Mouse (Mus musculus) urinary bladder, adult 18-20 months (tissue): ENCODE measurements around the gene Gm20662.
A peak's percentile ranks its signal among the peaks of the same experiment; 100 is the strongest.
"Not testable (repeated sequence)": the region's sequence is repeated elsewhere in the genome, so short reads cannot be mapped to it uniquely, and the experiment has no call there.

Experiments used
- DNase-seq, 2 experiments: peaks; one replicate each; pipeline ENCODE4 v3.0.0; 2022; ENCODE audit warnings: low spot score in 2 of 2, mixed read lengths in 2 of 2

Gene Gm20662

DNA sequence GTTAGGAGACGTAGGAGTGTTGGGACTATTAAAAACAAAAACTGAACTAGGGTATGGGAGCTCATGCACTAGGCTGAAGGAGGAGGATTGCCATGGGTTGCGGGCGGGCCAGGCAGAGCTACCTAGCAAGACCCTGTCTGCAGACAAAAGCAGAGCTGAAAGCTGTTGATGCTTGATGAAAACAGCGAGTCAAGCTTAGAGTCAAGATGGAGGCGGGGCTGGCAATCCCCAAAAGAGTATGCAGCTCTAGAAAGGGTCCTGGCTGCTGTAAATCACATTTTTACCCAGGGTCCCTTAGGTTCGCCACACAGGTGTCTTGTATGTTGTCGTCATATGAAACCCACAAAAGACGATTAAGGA, 7.4 kb downstream of the Gm20662 start:
- peak in 1 of 2 experiments; percentile 19 for DNase-seq

DNA sequence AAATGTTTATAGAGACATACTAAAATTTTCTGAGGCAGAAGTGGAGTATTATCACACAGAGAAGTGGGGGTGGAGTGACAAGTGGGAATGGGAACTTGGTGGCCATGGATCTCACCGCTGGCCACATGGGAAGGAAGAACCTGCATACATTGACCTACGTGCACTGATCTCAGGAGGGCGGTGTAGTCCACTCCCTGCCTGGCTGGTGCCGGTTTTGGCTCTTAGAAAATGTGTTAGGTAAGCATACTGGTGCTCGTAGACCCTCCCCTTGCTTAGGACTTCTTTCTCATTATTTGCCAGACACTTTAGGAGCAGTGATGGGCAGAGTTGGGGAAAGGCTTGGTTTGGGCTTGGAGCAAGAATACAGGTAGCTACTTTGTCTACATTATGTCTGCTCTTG, 11.9 kb downstream of the Gm20662 start:
- DNase-seq = no peak

DNA sequence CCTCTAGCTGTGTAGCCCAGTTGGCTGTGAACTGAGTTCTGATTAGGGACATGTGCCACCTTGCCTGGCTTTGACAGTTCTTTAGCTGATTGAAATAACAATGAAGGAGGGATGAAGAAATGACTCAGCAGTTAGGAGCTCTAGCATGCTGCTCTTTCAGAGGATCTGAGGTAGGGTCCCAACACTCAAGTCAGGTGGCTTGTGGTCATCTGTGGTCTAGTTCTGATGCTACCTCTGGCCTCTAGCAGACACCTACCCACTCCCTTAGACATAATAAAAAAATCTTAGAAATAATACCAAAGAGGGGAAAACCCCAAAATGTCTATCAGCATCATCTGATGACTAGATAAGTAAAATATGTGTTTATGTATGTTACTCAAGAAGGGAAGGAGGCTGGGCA, 14.2 kb downstream of the Gm20662 start:
- no peak for DNase-seq

DNA sequence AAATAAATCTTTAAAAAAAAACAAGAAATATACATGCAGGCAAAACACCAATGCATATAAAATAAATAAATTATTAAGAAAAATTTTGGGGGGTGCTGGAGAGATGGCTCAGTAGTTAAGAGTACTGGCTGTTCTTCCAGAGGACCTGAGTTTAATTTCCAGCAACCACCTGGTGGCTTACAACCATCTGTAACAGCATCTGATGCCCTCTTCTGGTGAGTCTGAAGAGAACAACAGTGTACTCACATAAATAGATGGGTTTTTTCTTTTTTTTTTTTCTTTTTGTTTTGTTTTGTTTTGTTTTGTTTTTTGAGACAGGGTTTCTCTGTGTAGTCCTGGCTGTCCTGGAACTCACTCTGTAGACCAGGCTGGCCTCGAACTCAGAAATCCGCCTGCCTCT, 17.4 kb downstream of the Gm20662 start:
- not testable (repeated sequence) for DNase-seq

DNA sequence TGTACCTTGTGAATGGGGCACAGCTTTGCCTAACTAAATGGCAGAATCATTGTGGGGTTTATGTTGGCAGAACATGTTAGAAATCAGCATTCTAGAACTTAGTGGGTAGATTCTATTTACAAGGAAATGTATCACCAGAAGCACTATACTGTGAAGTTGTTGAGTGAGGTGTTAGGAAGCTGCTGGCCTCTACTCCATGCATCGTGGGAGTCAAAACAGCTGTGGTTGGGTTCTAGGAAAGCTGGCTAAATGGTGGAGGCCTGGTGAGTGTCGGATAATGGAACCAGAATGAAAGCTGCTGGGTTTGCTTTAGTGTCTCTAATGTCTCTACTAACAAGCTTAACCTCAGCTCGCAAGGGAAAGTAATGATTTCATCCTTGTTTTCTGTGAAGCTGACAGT, 21.0 kb downstream of the Gm20662 start:
- DNase-seq = no peak

DNA sequence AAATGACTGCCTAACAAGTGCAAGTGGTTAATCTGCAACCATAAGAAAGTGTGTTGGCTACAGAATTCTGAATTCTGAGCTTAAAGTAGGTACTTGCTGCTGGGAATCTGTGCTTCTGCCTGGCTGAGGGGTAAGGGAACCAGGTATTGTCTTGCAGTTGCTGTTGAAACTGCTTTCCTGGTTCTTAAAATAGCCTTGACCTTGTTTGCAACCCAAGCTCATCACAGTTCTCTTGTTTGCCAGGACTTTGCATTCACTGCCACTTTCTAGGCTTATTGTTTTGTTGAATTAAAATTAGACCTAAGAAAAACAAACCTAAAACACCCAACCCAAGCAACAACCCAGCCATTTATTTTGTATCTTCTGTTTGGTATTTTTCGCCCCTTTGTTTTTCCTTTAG, 24.6 kb downstream of the Gm20662 start:
- DNase-seq = no peak

DNA sequence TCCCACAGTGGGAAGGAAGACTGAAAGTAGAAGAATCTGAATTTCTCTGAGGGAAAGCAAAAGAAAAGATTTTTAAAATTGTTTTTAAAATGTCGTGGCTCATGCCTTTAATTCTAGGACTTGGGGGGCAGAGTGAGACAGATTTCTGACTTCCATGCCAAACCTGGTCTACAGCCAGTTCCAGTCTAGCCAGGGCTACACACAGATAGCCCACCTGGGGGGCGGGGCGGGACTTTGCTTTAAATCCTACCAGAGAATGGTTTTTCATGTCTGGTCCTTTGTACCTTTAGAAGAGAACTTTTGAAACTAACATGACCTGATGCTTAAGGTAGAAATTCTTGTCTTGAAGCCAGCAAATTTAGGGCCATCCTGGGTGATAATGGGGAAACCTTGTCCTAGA, 27.1 kb downstream of the Gm20662 start:
- DNase-seq = no peak

DNA sequence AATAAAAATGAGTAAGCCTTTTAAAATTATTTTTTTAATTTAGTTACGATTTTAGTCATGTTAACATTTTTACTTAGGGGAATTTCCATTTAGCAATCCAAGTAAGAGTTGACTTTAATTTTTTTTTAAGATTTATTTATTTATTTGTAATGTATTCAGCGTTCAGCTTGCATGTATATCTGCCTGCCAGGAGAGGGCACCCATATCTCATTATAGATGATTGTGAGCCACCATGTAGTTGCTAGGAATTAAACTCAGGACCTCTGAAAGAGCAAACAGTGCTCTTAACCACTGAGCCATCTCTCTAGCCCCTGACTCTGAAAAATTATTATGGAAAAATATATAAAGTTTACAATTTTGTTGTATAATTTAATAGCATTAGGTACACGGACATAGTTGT, 30.4 kb downstream of the Gm20662 start:
- no peak for DNase-seq

DNA sequence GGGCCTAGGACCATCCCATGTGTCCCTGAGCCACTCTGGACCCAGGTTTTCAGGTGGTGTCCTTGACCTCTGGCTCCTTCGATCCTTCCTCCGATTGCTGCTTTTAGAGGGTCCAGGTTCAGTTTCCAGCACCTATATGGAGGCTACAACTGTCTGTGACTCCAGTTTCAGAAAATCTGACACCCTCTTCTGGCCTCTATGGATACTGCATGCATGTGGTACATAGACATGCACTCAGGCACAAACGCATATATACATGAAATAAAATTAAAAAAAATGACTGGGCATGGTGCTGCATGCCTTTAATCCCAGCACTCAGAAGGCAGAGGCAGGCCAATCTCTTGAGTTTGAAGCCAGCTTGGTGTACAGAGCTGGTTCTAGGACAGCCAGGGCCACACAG, 31.7 kb downstream of the Gm20662 start:
- DNase-seq = no peak

DNA sequence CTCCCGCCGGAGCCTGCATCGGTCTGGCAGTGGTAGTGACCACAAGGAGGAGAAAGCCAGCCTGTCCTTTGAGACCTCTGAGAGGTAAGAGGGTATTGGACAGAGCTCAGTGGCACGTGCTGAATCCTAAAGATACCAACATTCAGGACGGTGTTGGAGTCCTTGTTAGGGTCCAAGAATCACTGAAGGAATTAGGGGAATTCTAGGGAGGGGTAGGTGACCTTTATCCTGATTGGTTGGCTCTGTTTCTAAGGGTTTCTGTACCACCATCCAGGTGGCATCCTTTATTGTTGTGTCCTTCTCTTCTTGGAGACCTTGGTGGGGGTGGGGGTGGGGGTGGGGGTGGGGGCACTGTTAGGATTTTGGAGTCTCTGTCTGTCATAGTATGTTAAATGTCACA, 36.0 kb downstream of the Gm20662 start:
- no peak for DNase-seq

DNA sequence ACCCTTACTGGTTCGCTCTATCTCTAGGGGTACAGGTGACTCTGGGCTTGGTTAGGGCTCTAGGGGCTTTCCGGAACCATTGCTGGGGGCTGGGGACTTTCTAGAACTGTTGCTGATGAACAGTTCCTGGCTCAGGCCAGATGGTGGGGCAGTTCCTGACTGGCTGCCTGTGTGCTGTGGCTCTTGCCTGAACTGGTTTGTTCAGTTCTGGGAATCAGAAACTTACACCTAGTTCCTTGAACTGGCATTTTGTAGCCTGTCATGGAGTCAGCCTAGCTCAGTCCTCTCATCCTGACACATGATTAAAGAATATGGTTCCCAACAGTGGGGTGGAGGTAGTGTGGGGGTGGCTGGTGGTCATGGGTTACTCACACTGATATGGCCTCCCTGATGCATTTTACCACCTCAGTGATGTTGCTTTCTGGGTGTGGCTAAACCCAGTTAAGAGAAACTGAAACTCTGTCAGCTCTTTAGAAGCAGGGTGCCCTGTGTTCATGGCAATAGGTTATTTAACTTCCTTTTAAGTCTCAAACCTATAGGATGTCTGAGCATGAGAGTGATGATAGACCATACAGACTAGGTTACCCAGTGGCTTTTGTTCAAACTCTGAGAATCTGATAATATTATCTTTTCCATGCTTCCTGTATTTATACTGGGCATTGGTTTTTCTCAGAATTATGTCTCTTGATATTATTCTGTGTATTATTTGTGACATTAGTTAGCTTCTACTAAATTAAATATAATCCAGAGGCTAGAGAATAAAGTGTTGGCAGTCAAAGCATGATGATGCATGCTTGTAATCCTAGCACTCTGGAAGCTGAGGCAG, 39.4 kb downstream of the Gm20662 start:
- DNase-seq = no peak

DNA sequence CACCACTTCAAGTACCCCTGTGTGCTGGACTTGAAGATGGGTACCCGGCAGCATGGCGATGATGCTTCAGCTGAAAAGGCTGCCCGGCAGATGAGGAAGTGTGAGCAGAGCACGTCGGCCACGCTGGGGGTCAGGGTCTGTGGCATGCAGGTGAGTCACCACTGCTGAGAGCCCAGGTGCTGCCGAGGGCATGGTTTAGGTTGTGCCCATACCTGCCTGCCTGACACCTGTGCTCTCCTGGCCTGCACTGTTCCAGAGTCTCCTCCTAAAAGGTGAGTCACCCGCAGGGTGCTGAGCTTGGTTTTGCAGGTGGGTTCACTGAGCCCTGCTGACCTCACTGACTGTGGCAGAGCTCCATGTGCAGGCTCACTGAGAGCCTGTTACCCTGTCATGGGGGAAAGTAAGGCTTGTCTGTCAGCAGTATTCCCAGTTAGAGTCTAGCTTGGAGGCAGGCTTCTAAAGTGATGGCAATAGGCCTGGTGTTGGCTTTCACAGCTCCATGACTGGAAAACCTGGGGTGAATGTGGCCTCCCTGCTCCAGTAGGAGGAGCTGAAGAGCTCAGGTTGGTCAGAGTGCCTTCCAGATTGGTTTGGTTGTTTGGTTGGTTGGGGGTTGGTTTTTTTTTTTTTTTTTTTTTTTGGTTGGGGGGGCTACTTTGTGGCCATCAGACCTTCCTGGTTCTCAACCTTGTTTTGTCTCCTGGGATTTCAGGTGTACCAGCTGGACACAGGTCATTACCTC, 48.8 kb downstream of the Gm20662 start:
- no peak for DNase-seq

DNA sequence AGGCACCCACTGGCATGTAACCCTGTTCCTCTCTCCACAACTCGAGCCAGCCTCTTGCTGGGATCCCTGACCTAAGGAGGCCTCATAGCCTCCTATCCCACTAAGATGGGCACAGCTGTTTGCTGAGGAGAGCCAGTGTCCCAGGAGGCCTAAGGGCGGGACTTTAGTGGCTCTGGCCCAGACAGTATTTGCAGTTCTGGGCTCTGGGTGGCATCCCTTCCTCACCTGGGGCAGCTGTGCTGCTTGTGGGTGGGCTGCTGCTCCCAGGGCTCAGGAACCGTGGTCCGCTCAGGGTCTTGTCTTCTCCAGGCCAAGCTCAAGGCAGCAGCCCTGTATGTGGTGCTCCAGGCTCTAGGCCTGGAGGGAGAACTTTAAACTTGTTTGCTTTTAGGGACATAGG, 50.4 kb downstream of the Gm20662 start:
- no peak for DNase-seq

DNA sequence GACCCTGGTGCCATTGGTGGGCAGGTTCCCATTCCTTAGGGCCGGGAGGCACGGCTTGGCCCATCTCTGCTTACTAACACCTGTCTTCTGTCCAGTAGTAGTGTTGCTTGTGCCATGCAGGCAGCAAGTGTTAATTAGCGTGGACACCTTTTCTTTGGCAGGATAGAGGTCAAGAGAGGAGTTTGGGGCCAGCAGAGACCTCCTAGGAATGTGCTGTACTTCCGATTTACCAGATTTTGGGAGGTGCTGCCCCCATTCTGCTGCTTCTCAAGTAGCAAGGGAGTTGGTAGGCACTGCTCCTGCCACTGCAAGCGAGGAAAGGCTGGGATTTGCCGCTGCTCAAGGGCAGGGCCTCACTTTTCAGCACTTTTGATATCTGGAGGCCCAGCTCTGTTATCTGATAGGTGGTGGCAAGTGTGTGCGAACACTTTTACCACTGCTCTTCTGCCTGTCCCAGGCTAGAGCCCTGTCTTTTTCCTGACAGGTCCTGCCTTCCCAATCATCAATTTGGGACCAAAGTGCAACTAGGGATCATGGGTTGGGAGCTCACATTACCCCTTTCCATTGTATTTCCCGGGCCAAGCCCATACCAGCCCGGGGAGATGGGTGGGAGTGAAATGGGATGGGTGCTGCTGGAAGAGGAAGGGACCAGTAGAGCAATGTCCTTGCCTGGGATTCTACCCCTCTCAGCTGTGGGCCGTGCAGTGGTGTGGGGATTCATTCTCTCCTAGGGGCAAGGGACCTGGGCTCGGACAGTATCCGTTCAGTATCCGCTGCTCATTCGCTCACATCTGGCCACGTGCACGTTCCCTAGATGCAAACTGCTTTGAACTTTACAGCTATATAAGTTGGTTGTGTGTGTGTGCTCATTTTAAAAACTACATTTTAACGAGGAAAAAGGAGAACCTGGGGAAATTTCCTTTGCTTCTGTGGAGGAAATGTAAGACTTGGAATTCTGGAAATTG, 51.7 kb downstream of the Gm20662 start:
- no peak for DNase-seq

DNA sequence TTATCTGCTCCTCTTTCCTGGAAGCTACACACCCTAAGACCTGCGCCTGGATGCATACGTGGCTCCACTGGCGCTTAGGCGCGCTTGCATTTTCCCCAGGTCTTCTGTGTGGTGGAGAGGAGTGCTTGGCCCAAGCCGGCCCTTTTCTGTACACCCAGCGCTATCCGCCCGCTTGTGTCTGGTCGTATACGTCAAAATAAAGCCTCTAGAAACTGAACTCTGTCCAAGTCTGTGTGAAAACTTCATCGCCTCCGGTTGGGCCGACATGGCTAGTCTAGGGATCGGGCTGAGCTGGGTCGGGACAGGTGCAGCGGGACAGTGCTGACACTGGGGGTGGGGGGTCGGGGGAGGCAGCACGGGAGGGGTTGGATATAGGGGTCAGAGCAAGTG, 52.4 kb downstream of the Gm20662 start:
- DNase-seq = peak in 1 of 2 experiments; percentile 47

DNA sequence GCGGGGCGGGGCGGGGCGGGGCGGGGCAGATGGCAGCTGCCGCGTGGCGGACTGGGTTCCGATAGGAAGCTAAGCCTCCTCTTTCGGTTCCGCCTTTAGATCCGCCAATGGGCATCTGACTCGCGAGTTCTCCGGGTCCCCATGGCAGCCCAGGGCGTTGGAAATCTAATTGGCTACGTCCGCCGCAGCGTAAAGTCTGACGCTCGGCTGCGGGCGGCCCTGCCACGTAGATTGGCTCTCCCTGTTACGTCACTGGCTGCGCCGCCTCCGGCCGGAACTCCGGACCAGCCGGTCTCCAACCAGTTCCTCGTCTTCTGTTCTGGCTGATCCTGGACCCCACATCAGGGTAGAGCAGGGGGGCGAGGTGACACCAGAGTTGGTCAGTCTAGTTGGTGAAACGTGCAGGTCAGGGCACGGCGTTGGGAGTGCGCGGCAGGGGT, 52.9 kb downstream of the Gm20662 start, which contains the start of gene Gmppb:
Gene Gmppb, plus strand, starts transcription at position 227 of the 440 bp plus-strand sequence.
- peak; percentile 85 to 96 for DNase-seq

DNA sequence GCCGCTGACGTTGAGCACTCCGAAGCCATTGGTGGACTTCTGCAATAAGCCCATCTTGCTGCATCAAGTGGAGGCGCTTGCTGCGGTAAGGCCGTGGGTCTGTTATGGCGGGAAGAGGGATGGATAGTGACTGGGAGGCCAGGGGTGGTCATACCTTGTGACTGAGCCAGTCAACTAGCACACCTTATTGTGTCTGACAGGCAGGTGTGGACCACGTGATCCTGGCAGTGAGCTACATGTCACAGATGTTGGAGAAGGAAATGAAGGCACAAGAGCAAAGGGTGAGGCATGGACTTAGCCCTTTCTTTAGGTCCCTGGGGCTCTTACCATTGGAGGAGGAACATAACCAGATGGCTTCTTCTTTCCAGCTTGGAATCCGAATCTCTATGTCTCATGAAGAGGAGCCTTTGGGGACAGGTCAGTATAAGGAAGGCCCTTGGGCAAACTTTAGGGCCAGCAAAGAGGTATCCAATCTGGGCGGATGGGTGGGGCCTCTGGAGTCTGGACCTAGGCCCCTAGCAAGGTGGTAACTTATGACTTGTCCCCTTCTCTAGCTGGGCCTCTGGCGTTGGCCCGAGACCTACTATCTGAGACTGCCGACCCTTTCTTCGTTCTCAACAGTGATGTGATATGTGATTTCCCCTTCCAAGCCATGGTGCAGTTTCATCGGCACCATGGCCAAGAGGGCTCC, 53.6 kb downstream of the Gm20662 start:
- no peak for DNase-seq

DNA sequence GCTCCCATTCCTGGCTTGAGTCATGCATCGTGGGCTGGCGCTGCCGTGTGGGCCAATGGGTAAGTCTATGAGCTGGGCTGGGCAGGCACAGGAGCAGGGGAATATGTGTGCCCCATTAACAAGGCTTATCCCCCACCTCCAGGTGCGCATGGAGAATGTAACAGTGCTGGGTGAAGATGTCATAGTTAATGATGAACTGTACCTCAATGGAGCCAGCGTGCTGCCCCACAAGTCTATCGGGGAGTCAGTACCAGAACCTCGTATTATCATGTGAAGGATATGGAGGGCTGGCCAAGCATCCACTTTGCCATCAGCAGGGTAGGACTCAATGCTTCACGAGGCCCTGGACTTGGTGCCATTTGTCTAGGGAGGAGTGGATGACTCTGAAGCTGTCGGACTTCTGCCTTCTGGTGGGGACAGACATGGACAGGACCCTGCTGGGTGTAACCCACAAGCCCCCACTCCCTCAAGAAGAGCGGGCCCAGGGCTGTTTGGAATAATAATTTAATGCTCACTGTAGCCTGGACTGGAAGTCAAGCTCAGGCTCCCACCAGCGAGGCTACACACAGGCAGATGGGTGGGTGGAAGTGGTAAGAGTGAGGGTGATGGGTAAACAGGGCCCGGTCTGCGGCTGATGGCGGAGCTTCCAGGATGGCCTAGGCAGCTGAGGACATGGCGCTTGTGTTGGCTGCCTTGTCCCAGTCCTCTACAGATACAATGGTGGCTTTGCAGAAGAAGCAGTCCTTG, 55.2 kb downstream of the Gm20662 start:
- no peak for DNase-seq

DNA sequence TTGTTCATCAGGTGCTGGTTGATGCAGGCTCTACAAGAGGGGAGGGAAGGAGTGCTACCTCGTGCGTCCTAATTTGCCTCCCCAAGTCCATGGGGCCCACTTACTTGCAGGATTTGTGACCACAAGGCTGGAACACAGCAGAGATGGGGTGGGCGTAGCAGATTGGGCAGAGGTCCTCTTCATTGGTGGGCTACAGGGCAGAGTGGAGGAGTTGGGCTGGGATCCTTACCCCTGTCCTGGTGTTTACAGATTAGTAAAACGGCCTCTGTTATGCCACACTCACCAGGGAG, 55.7 kb downstream of the Gm20662 start:
- no peak for DNase-seq

DNA sequence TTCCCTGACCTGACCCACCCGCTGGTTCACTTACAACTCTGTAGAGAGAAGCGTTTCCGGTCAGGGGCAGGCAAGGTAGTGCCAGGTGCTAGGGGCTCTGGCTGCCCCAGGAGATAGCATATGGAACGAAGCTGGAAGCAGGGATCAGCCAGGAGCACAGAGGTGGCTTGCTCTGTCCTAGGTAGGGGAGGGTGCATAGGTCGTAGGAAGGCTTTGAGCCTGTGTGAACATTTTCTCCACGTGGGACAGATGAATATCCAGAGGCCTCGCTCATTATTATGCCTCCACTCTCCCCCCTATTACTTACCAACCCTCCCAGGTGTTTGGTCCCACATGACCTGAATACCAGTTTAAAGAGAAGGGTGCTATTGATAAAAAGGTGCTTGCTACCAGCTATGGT, 56.3 kb downstream of the Gm20662 start:
- no peak for DNase-seq
